Mouse (Mus musculus): Measurements from ENCODE around the gene Ybey. TPM values are rescaled to one million over a fixed set of nuclear protein-coding genes. Genes with fewer than 3 reads are reported as not detected.

The Ybey gene
- polyA plus RNA-seq (2015; fragmentation: Nextera tagmentation; extraction: Ambion mirVana): 5.4 and 5.9 TPM in 2 replicates

DNA sequence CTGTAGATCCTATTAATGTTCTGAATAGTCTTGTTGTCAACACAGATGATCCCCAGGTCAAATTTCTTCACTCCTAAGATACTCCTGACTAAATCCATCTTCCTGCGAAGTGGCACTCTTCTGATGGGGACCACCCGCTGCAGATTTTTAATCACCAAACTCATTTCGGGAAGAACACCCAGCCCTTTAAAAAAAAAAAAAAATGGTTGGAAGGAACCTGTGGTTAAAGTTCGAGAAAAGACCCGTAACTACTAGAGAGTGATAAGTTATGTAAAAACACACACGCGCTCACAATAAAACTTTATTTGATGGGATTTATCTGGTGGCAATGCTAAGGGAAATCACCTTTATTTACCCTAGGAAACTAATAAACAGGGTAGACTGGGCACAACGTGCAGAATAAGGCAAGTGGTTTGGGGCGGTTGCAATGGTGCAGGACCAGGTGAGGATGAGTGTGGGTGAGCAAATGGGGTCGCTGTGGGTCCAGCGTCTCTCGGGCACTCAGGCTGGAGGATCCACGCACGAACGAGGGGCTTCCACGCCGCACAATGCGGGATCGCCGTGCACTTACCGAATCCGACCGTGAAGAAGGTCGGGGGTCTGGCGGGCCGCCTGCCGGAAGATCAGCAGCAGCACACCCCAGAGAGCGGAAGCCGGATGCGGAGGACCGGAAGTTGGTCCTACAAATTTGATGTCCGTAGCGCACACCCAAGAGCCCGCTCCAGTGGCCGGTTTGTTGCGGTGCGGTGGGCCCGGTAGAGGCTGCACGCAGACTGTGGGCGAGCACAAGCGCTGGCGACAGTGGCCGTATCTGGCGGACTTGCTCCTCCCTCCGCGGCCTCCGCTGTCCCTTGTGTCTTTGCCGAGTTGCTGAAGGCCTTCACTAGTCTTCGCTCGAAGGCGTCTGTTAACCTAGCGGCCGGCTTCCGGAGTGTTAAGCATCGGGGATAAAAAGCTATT is at the start of gene Ybey, which contains the start of gene Mcm3ap:
TSS of gene Ybey (minus strand) at position 912 of the 960 bp plus-strand sequence.
TSS of gene Mcm3ap (plus strand) at position 725 of the 960 bp plus-strand sequence.
- ATAC-seq (peak; percentile 98), DNase-seq (ENCODE audit: low spot score) (peak; percentile 93)
- TF ChIP-seq EP300 (IDR thresholded peaks at IDR 0.05) (no peak), CTCF (IDR thresholded peaks at IDR 0.05) (peak; percentile 64)
- Histone ChIP-seq H3K4me3 (ENCODE audit: low read depth, low read length) (peak within 1 kb of the TSS; percentile 86), H3K4me1 (ENCODE audit: insufficient read depth, low read depth, low read length) (no peaks in the 10 kb centered on the region), H3K27me3 (replicated peaks; ENCODE audit: insufficient read depth, low read length) (no peaks in the 10 kb centered on the region), H3K36me3 (ENCODE audit: insufficient read depth, low read length) (no peaks in the 10 kb centered on the region; the same call in 1 of the 2 replicates), H3K9me3 (ENCODE audit: low read length) (no peaks in the 10 kb centered on the region), H3K4me2 (replicated peaks; ENCODE audit: low read depth, low read length) (peak within 1 kb of the TSS; percentile 70), H3K9ac (replicated peaks; ENCODE audit: low read depth) (peak within 1 kb of the TSS; percentile 88), H3K27ac (ENCODE audit: low read length) (peak within 1 kb of the TSS; percentile 85)
- 1% methylated on average over 53 of the region's 55 CpGs for WGBS

DNA sequence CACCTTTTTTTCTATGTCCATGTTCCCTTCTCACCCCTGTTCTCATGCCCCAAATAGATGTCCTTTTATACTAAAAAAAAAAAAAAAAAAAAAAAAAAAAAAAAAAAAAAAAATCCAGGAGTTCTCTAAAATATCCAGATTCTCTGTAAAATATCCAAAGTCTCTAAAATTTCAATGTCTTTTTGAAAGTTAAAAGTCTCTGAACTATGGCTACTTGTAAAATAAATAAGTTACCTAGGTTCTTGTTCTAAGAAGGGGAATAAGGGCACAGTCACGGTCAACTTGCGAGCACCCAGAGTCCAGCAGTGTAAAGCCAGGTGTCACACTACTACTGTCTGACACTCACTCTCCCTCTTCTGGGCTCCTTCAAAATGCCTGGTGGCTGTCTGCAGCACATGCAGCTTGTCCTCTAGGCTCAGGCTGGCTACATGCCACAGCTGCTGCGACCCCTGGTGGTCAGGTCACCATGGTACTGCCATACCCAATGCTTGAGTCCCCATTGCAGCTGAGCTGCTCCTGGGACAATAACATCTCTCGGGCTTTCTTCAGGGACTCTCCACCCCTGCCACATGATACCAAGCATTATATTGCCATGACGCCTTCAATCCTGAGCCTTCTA is 44.2 kb upstream of the Ybey start:
- WGBS: 46% methylated on average over 5 of the region's 5 CpGs
- no peak overlapping the region for H3K27ac ChIP-seq (ENCODE audit: low read length)
- no peak overlapping the region for H3K9ac ChIP-seq (replicated peaks; ENCODE audit: low read depth)
- ATAC-seq (peak; percentile 87), DNase-seq (ENCODE audit: low spot score) (peak; percentile 87)
- H3K4me2 ChIP-seq (replicated peaks; ENCODE audit: low read depth, low read length): no peak overlapping the region
- H3K36me3 ChIP-seq (ENCODE audit: insufficient read depth, low read length): peaks cover 27% of the 10 kb centered on the region; the same call in 1 of the 2 replicates
- H3K9me3 ChIP-seq (ENCODE audit: low read length): no peaks in the 10 kb centered on the region
- H3K4me1 ChIP-seq (ENCODE audit: insufficient read depth, low read depth, low read length): no peaks in the 10 kb centered on the region
- H3K27me3 ChIP-seq (replicated peaks; ENCODE audit: insufficient read depth, low read length): no peaks in the 10 kb centered on the region
- TF ChIP-seq EP300 (IDR thresholded peaks at IDR 0.05) (no peak), CTCF (IDR thresholded peaks at IDR 0.05) (peak; percentile 91)
- no peak overlapping the region for H3K4me3 ChIP-seq (ENCODE audit: low read depth, low read length)

DNA sequence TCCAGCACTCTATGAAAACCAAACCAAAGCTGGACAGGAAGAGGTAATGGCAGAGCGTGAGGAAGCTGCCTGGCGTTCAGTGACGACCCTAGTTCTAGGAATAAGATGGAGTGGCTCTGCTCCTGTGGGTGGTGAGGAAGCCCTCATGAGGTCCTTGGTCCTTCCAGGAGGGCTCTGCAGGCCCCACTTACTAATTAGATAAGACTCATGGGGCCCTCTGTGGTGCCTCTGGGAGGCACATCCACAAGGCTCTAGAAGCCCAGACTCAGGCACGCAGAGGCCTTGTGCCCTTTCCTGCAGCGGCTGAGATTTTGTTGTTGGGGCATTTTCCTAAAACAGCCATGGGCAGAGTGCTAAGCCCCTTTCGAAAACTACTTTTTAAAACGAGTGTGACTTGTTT is 37.0 kb upstream of the Ybey start:
- DNase-seq (ENCODE audit: low spot score) (no peak), ATAC-seq (no peak)
- Histone ChIP-seq H3K27ac (ENCODE audit: low read length) (no peak overlapping the region), H3K27me3 (replicated peaks; ENCODE audit: insufficient read depth, low read length) (no peaks in the 10 kb centered on the region), H3K4me3 (ENCODE audit: low read depth, low read length) (no peak overlapping the region), H3K36me3 (ENCODE audit: insufficient read depth, low read length) (peaks cover 34% of the 10 kb centered on the region; the same call in 1 of the 2 replicates), H3K9me3 (ENCODE audit: low read length) (no peaks in the 10 kb centered on the region), H3K9ac (replicated peaks; ENCODE audit: low read depth) (no peak overlapping the region), H3K4me2 (replicated peaks; ENCODE audit: low read depth, low read length) (no peak overlapping the region), H3K4me1 (ENCODE audit: insufficient read depth, low read depth, low read length) (no peaks in the 10 kb centered on the region)
- WGBS: 85% methylated on average over 7 of the region's 7 CpGs
- no peak for TF ChIP-seq EP300 (IDR thresholded peaks at IDR 0.05)
- no peak for TF ChIP-seq CTCF (IDR thresholded peaks at IDR 0.05)

DNA sequence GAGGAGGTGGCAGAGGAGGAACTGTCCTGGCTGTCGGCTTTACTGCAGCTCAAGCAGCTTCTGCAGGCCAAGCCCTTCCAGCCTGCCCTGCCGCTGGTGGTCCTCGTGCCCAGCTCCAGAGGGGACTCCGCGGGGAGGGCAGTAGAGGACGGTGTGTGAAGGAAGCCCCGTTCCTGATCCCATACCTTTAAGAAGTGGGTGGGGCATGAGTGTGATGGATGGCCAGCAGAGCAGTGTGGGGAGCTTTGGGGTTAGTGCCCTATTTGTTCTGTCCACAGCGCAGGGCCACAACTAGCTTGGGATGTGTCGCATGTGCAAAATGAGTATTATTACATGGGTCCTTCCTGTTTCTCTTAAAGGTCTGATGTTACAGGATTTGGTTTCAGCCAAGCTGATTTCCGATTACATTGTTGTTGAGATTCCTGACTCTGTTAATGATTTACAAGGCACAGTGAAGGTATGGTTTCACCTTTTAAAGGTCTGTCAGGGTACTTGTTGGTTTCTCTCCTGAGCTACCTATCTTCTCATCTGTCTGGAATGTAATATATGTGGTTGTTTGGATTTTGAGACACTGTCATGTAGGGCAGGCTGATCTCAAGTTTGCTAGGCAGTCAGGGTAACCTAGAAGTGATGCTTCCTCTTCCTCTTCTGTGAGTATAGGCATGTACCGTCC is 35.5 kb upstream of the Ybey start:
- Histone ChIP-seq H3K4me3 (ENCODE audit: low read depth, low read length) (no peak overlapping the region), H3K27ac (ENCODE audit: low read length) (no peak overlapping the region), H3K36me3 (ENCODE audit: insufficient read depth, low read length) (peaks cover 39% of the 10 kb centered on the region), H3K9me3 (ENCODE audit: low read length) (no peaks in the 10 kb centered on the region), H3K27me3 (replicated peaks; ENCODE audit: insufficient read depth, low read length) (no peaks in the 10 kb centered on the region), H3K9ac (replicated peaks; ENCODE audit: low read depth) (no peak overlapping the region), H3K4me1 (ENCODE audit: insufficient read depth, low read depth, low read length) (no peaks in the 10 kb centered on the region), H3K4me2 (replicated peaks; ENCODE audit: low read depth, low read length) (no peak overlapping the region)
- WGBS: 75% methylated on average over 11 of the region's 11 CpGs
- no peak for TF ChIP-seq CTCF (IDR thresholded peaks at IDR 0.05)
- TF ChIP-seq EP300 (IDR thresholded peaks at IDR 0.05): no peak
- ATAC-seq (no peak), DNase-seq (ENCODE audit: low spot score) (no peak)

DNA sequence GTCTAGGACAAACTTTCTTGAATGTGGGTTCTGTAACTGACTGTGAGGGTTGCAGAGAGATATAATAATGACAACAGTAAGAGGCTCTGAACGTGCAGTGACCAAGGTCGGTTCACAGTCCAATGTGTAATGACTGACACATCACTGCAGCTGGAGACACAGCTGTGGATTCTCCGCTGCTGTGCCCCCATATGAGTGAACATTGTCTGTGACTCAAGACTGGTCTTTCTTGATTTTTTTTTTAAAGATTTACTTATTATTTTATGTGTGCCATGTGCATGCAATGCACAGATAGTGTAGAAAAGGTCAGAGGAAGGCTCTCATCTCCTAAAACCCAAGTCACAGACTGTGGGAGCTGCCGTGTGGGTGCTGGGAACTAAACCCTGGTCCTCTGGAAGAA is 28.6 kb upstream of the Ybey start:
- no peaks in the 10 kb centered on the region for H3K27me3 ChIP-seq (replicated peaks; ENCODE audit: insufficient read depth, low read length)
- peaks cover 49% of the 10 kb centered on the region for H3K36me3 ChIP-seq (ENCODE audit: insufficient read depth, low read length)
- TF ChIP-seq EP300 (IDR thresholded peaks at IDR 0.05) (no peak), CTCF (IDR thresholded peaks at IDR 0.05) (no peak)
- H3K4me2 ChIP-seq (replicated peaks; ENCODE audit: low read depth, low read length): no peak overlapping the region
- H3K27ac ChIP-seq (ENCODE audit: low read length): no peak overlapping the region
- whole genome bisulfite sequencing: 95% methylated on average over 4 of the region's 4 CpGs
- DNase-seq (ENCODE audit: low spot score) (no peak), ATAC-seq (no peak)
- H3K4me1 ChIP-seq (ENCODE audit: insufficient read depth, low read depth, low read length): no peaks in the 10 kb centered on the region
- no peak overlapping the region for H3K9ac ChIP-seq (replicated peaks; ENCODE audit: low read depth)
- H3K9me3 ChIP-seq (ENCODE audit: low read length): no peaks in the 10 kb centered on the region
- no peak overlapping the region for H3K4me3 ChIP-seq (ENCODE audit: low read depth, low read length)

DNA sequence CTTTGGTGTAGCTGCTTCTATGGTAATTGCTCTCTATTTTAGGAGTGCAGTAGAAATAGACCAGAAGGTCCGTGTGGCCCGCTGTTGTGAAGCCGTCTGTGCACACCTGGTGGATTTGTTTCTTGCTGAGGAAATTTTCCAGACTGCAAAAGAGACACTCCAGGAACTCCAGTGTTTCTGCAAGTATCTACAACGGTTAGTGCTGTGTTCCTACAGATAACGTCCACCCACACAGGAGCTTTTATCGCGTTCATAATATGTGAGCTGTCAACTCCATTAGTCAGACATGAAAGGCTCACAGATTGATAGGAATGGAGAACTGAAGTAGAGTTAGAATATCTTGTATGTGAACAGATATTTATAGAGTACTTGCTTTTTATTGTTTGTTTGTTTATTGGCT is 27.5 kb upstream of the Ybey start:
- no peak overlapping the region for H3K27ac ChIP-seq (ENCODE audit: low read length)

More for the DNA sequence above, 27.5 kb upstream of the Ybey start:
- H3K9me3 ChIP-seq (ENCODE audit: low read length): no peaks in the 10 kb centered on the region
- H3K9ac ChIP-seq (replicated peaks; ENCODE audit: low read depth): no peak overlapping the region
- H3K4me2 ChIP-seq (replicated peaks; ENCODE audit: low read depth, low read length): no peak overlapping the region
- H3K4me3 ChIP-seq (ENCODE audit: low read depth, low read length): no peak overlapping the region
- H3K27me3 ChIP-seq (replicated peaks; ENCODE audit: insufficient read depth, low read length): no peaks in the 10 kb centered on the region
- no peaks in the 10 kb centered on the region for H3K4me1 ChIP-seq (ENCODE audit: insufficient read depth, low read depth, low read length)
- H3K36me3 ChIP-seq (ENCODE audit: insufficient read depth, low read length): peaks cover 47% of the 10 kb centered on the region
- 86% methylated on average over 7 of the region's 7 CpGs for WGBS
- TF ChIP-seq EP300 (IDR thresholded peaks at IDR 0.05): no peak
- no peak for TF ChIP-seq CTCF (IDR thresholded peaks at IDR 0.05)
- no peak for DNase-seq (ENCODE audit: low spot score)
- no peak for ATAC-seq

Measured in lung, postnatal 0 days (tissue).